Mouse (Mus musculus) CH12.LX (cell line): ENCODE measurements around the gene Kdm1a. TPM values are rescaled to one million over a fixed set of nuclear protein-coding genes. Genes with fewer than 3 reads are reported as not detected.

ENCODE experiments used
- DNase-seq: peaks from one replicate; pipeline ENCODE4 v3.0.0-alpha.2; 2013; ENCODE audit errors: extremely low read depth
- H3K27ac ChIP-seq: 2 replicates; pipeline ENCODE4 v1.5.1; 2012; ENCODE audit warnings: low read depth, mild to moderate bottlenecking, control low read depth, moderate library complexity; ENCODE audit not compliant: insufficient read depth
- H3K27me3 ChIP-seq: replicated peaks from 2 replicates; pipeline ENCODE3; 2012; ENCODE audit warnings: inconsistent platforms
- H3K36me3 ChIP-seq, 2 experiments: replicated peaks in 1 of 2; 2 replicates each; pipeline versions ENCODE3 to v1.6.1; 2012; ENCODE audit warnings: inconsistent platforms in 1 of 2, low read length in 1 of 2, mild to moderate bottlenecking in 1 of 2, mixed read lengths in 1 of 2, moderate library complexity in 1 of 2; ENCODE audit not compliant: control insufficient read depth in 1 of 2, insufficient read depth in 1 of 2
- H3K4me1 ChIP-seq, 2 experiments: 2 replicates each; pipeline ENCODE4 v1.6.1; 2012; ENCODE audit warnings: inconsistent platforms in 1 of 2, moderate library complexity in 1 of 2; ENCODE audit not compliant: insufficient read depth in 2 of 2, control insufficient read depth in 1 of 2
- H3K4me2 ChIP-seq: 2 replicates; pipeline ENCODE4 v1.6.1; 2012; ENCODE audit warnings: low read depth, mild to moderate bottlenecking, control low read depth; ENCODE audit not compliant: poor library complexity, insufficient read depth, severe bottlenecking
- H3K4me3 ChIP-seq, 3 experiments: fragments of 150-350 bp in 1 of 3; sonication (generic) in 1 of 3; replicated peaks in 1 of 3; 2 replicates each; pipeline versions ENCODE3 to v1.5.1; 2011 to 2012; ENCODE audit warnings: low read depth in 2 of 3, low read length in 2 of 3, mild to moderate bottlenecking in 2 of 3, moderate library complexity in 2 of 3, control low read depth in 1 of 3, improper control_type of control experiment in 1 of 3, inconsistent platforms in 1 of 3, mixed read lengths in 1 of 3; ENCODE audit not compliant: poor library complexity in 1 of 3
- H3K79me2 ChIP-seq: replicated peaks from 2 replicates; pipeline ENCODE4 v1.6.1; 2012; ENCODE audit warnings: mild to moderate bottlenecking, moderate library complexity; ENCODE audit not compliant: control insufficient read depth, poor library complexity, insufficient read depth, severe bottlenecking; ENCODE audit errors: extremely low read depth
- H3K9ac ChIP-seq: 2 replicates; pipeline ENCODE4 v1.6.1; 2012; ENCODE audit warnings: low read depth, mild to moderate bottlenecking, control low read depth, moderate library complexity; ENCODE audit not compliant: insufficient read depth
- H3K9me3 ChIP-seq: replicated peaks from 2 replicates; pipeline ENCODE3; 2012; ENCODE audit warnings: low read length, inconsistent platforms, mixed read lengths
- CHD1 ChIP-seq: IDR thresholded peaks from 2 replicates; pipeline ENCODE4 v1.6.1; 2012; ENCODE audit warnings: low read depth, low read length, improper control_type of control experiment, inconsistent platforms
- CTCF ChIP-seq, 2 experiments: IDR thresholded peaks in 1 of 2; conservative IDR thresholded peaks in 1 of 2; 2 replicates each; pipeline ENCODE4 v1.5.1; 2011 to 2012; ENCODE audit warnings: low read depth in 2 of 2, low read length in 2 of 2, improper control_type of control experiment in 1 of 2, inconsistent platforms in 1 of 2, mild to moderate bottlenecking in 1 of 2, moderate library complexity in 1 of 2
- E2F4 ChIP-seq: IDR thresholded peaks from 2 replicates; pipeline ENCODE4 v1.6.1; 2011; ENCODE audit warnings: low read depth, low read length, improper control_type of control experiment; ENCODE audit not compliant: insufficient replicate concordance
- EP300 ChIP-seq: IDR thresholded peaks from 2 replicates; pipeline ENCODE4 v1.6.1; 2011; ENCODE audit warnings: low read length, improper control_type of control experiment
- GABPA ChIP-seq: IDR thresholded peaks from 2 replicates; pipeline ENCODE4 v1.6.1; 2012; ENCODE audit warnings: low read depth, low read length, improper control_type of control experiment, inconsistent platforms; ENCODE audit not compliant: insufficient replicate concordance
- HCFC1 ChIP-seq: IDR thresholded peaks from 2 replicates; pipeline ENCODE4 v1.6.1; 2012; ENCODE audit warnings: low read depth, mild to moderate bottlenecking, inconsistent platforms, low read length, improper control_type of control experiment
- IRF4 ChIP-seq: IDR thresholded peaks from 2 replicates; pipeline ENCODE4 v1.6.1; 2014; ENCODE audit warnings: low read depth, mild to moderate bottlenecking, inconsistent platforms, low read length, improper control_type of control experiment
- KAT2A ChIP-seq: IDR thresholded peaks from 2 replicates; pipeline ENCODE4 v1.6.1; 2012; ENCODE audit warnings: low read length, improper control_type of control experiment, inconsistent platforms; ENCODE audit not compliant: insufficient replicate concordance
- MAFK ChIP-seq: IDR thresholded peaks from 2 replicates; pipeline ENCODE4 v1.6.1; 2011; ENCODE audit warnings: low read length, improper control_type of control experiment; ENCODE audit not compliant: insufficient replicate concordance
- MAX ChIP-seq: IDR thresholded peaks from 2 replicates; pipeline ENCODE4 v1.6.1; 2011; ENCODE audit warnings: low read length, improper control_type of control experiment
- MXI1 ChIP-seq: IDR thresholded peaks from 2 replicates; pipeline ENCODE4 v1.6.1; 2011; ENCODE audit warnings: mild to moderate bottlenecking, low read depth, low read length, improper control_type of control experiment
- MYC ChIP-seq: IDR thresholded peaks from 2 replicates; pipeline ENCODE4 v1.6.1; 2011; ENCODE audit warnings: low read depth, mild to moderate bottlenecking, improper control_type of control experiment, low read length
- PAX5 ChIP-seq: IDR thresholded peaks from 2 replicates; pipeline ENCODE4 v1.6.1; 2012; ENCODE audit warnings: low read length, inconsistent platforms, mixed read lengths
- POLR2A ChIP-seq: IDR thresholded peaks from 2 replicates; pipeline ENCODE4 v1.6.1; 2011; ENCODE audit warnings: low read depth, mild to moderate bottlenecking, improper control_type of control experiment, low read length
- POLR2AphosphoS2 ChIP-seq: IDR thresholded peaks from 2 replicates; pipeline ENCODE4 v1.6.1; 2011; ENCODE audit warnings: low read depth, low read length, improper control_type of control experiment
- RAD21 ChIP-seq: IDR thresholded peaks from 2 replicates; pipeline ENCODE4 v1.6.1; 2011; ENCODE audit warnings: low read depth, mild to moderate bottlenecking, low read length, improper control_type of control experiment, moderate library complexity
- SIN3A ChIP-seq: IDR thresholded peaks from 2 replicates; pipeline ENCODE4 v1.6.1; 2012; ENCODE audit warnings: low read length, improper control_type of control experiment, inconsistent platforms
- SMC3 ChIP-seq: IDR thresholded peaks from 2 replicates; pipeline ENCODE4 v1.6.1; 2011; ENCODE audit warnings: low read depth, low read length, improper control_type of control experiment
- TBP ChIP-seq: conservative IDR thresholded peaks from 2 replicates; pipeline ENCODE4 v1.6.1; 2011; ENCODE audit warnings: low read depth, low read length, improper control_type of control experiment
- TCF12 ChIP-seq: IDR thresholded peaks from 2 replicates; pipeline ENCODE4 v1.6.1; 2014; ENCODE audit warnings: low read depth, mild to moderate bottlenecking, inconsistent platforms, low read length, improper control_type of control experiment
- ZC3H11A ChIP-seq: IDR thresholded peaks from 2 replicates; pipeline ENCODE4 v1.6.1; 2012; ENCODE audit warnings: low read depth, mild to moderate bottlenecking, inconsistent platforms, low read length, improper control_type of control experiment
- ZKSCAN1 ChIP-seq: IDR thresholded peaks from 2 replicates; pipeline ENCODE4 v1.6.1; 2012; ENCODE audit warnings: low read depth, inconsistent platforms, low read length, improper control_type of control experiment, borderline replicate concordance
- dilution Hi-C: fragments of 300-500 bp; cut with MboI; formaldehyde crosslinking; loops from 2 replicates; pipeline ENCODE4 v1.14.3; 2020; ENCODE audit warnings: low sequenced_read_pairs; ENCODE audit not compliant: extremely low pct_unique_long_range_greater_than_20kb, extremely low pct_ligation_motif_present
- in situ Hi-C: fragments of 300-500 bp; cut with MboI; formaldehyde crosslinking; loops from 3 replicates; pipeline ENCODE4 v1.14.3; 2019; ENCODE audit warnings: low sequenced_read_pairs, low pct_ligation_motif_present, low pct_unique_long_range_greater_than_20kb, mixed read lengths
- polyA plus RNA-seq: library from polyadenylated mRNA; unstranded; fragments of >175 nt; gene quantifications from 2 replicates; pipeline ENCODE4 v1.2.1, GENCODE M21; 2012; ENCODE audit warnings: low read depth; ENCODE audit not compliant: insufficient read length
- total RNA-seq, 2 experiments: library from RNA; depleted of rRNA; stranded (reverse); fragments of 300-350 nt in 1 of 2; fragments of >200 nt in 1 of 2; gene quantifications; 2 replicates each; pipeline ENCODE4 v1.2.3; 2012 to 2014

The Kdm1a gene
- total and polyA plus RNA-seq, 3 experiments = 49.6 to 85.1 (median 69.4) TPM

DNA sequence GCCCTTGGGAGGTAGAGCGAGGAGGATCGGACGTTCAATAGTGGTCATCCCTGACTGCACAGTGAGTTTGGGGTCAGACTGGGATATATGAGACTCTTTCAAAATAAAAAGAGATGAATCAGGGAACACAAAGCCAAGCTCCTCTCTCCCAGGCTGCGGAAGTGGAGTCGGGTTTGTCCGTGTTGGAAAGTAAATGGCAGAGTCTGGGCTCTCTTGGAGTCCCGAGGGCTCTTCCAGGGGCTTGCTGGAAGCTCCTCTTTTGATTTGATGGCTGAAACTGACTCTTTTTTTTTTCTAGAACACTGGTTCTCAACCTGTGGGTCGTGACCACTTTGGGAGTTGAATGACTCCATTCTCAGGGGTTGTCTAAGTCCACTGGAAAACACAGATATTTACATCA is 47.7 kb upstream of the Kdm1a start:
- Histone ChIP-seq H3K4me2 (no peak overlapping the region), H3K4me1 (no peaks in the 10 kb centered on the region), H3K9me3 (peaks cover 14% of the 10 kb centered on the region), H3K27me3 (peaks cover 70% of the 10 kb centered on the region), H3K79me2 (no peaks in the 10 kb centered on the region), H3K4me3 (no peak overlapping the region), H3K9ac (no peak overlapping the region), H3K27ac (no peak overlapping the region), H3K36me3 (no peaks in the 10 kb centered on the region)
- dilution Hi-C loops = no loop called here
- in situ Hi-C loops = no loop called here
- TF ChIP-seq E2F4 (no peak), POLR2A (no peak), MAX (no peak), CHD1 (no peak), HCFC1 (no peak), SIN3A (no peak)
- DNase-seq = no peak

DNA sequence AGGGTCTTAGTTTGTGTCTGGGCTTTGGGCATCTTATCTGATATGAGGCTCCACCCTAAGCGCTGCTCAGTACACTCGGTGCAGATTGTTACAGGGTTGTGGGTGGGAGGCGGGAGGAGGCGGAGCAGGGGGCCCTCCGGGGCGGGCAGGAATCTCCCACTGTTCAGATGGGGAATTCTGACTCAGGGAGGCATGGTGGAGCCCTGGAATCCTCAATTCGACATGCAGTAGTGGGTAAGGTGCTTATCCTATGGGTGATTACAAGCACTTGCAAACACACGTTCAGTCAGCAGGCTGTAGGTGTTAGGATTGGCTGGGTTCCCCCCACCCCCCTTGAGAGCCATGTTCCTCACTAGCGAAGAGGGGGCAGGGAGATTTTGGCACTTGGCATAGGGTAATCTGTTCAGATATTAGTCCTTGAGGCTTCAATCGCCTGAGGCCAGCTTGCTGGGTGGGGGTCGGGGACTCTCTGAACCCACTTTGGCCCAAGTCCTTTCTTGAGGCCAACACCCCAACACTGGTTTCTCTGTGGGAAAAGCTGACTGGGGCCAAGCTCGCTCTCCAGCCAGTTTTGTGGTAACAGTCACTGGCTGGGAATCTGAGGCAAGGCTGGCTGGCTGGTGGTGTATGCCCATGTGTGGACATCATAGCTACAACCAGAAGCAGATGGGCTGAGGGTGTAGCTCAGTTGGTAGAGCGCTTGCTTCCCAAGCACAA is 47.1 kb upstream of the Kdm1a start:
- Histone ChIP-seq H3K27ac (no peak overlapping the region), H3K4me3 (no peak overlapping the region), H3K4me1 (no peaks in the 10 kb centered on the region), H3K27me3 (peaks cover 68% of the 10 kb centered on the region), H3K79me2 (no peaks in the 10 kb centered on the region), H3K9me3 (peaks cover 17% of the 10 kb centered on the region), H3K36me3 (no peaks in the 10 kb centered on the region), H3K9ac (no peak overlapping the region), H3K4me2 (no peak overlapping the region)
- no peak for TF ChIP-seq E2F4
- no peak for TF ChIP-seq IRF4
- no peak for TF ChIP-seq POLR2AphosphoS2
- TF ChIP-seq CTCF (conservative IDR thresholded peaks at IDR 0.05 in 1 of 2, IDR thresholded peaks at IDR 0.05 in 1 of 2; ENCODE audit: low read depth in 2 of 2, low read length in 2 of 2) = no peak
- TF ChIP-seq RAD21 = no peak
- no peak for TF ChIP-seq MXI1
- no peak for TF ChIP-seq TCF12
- TF ChIP-seq ZC3H11A = no peak
- TF ChIP-seq MAFK = no peak
- TF ChIP-seq TBP = no peak
- no peak for TF ChIP-seq SMC3
- TF ChIP-seq KAT2A = no peak
- TF ChIP-seq SIN3A = no peak
- no peak for TF ChIP-seq MAX
- no peak for TF ChIP-seq MYC
- no peak for TF ChIP-seq ZKSCAN1
- no peak for TF ChIP-seq PAX5
- TF ChIP-seq GABPA = no peak
- TF ChIP-seq EP300 = no peak
- in situ Hi-C loops = no loop called here
- DNase-seq = no peak
- dilution Hi-C loops = no loop called here
